Mouse (Mus musculus) liver, postnatal 0 days (tissue): ENCODE measurements around the gene C1qtnf12.

Experiments used
- CTCF ChIP-seq: sonication (generic); IDR thresholded peaks from 2 replicates; pipeline ENCODE4 v1.5.1; 2016; ENCODE audit warnings: antibody characterized with exemption, low read depth
- EP300 ChIP-seq: IDR thresholded peaks from 2 replicates; pipeline ENCODE4 v1.6.1; 2016; ENCODE audit warnings: antibody characterized with exemption, low read depth, mild to moderate bottlenecking

DNA sequence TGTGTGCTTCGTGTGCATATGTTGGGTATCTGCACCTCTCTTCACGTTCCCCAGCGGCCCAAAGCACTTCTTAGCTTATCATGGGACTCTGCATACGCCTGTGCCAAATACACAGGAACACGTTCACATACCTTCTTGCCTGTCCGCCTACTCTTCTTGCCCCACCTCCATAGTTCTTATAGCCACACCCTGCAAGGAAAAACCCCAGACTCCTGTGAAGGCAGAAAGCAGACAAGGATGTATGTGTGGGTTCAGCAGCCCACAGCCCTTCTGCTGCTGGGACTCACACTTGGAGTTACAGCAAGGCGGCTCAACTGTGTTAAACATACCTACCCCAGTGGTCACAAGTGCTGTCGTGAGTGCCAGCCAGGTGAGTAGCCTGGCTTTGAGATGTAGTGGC is 51.5 kb downstream of the C1qtnf12 start, which contains the start of gene Tnfrsf4:
- no peak for TF ChIP-seq EP300
- no peak for TF ChIP-seq CTCF
